9 mouse cellular contexts compared by ENCODE assay signal in the genomic region with DNA sequence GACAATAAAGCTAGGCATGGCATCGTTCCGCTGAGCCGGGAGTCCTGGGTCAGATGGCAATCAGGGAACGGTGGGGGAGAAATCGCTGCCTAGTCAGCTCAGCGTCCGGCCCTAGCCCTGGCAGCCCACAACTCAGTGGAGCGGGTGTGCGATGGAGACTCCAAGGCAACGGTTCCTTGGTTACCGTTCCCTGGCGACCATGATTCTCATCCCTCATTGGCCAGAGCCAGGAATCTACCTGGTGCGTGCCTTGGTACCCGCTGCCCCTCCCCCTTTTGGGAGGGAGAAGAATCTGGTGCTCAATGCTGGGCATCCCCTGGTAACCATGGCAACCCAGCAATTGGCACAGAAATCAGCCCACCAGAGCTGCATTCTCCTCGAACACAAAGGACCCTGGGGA. TPM values are rescaled to one million over a fixed set of nuclear protein-coding genes. Genes with fewer than 3 reads are reported as not detected.
DNase-seq lines count a peak whose midpoint lies in the region; ATAC-seq and TF ChIP-seq lines count a peak whose summit lies in the region.
"Had no signal": no experiment of that assay in that cellular context is flagged by ENCODE, and none has a peak within 500 bp of the region (broad histone marks: within the 10 kb centered on the region; RNA-seq: fewer than 3 reads in every experiment).

No protein-coding gene starts in this region.

- H3K27ac ChIP-seq in testis, adult 2 months (ENCODE audit: control insufficient read depth, insufficient read depth, low read depth, low read length): no peak overlapping the region
- peak overlapping the region; percentile 85 for H3K27ac ChIP-seq in olfactory bulb, adult 2 months (ENCODE audit: insufficient read depth, low read depth, low read length)
- H3K27ac ChIP-seq: macrophage had no signal

- H3K27me3 ChIP-seq in testis, adult 2 months (ENCODE audit: control insufficient read depth, insufficient read depth, low read length): no peaks in the 10 kb centered on the region; the same call in none of the 2 replicates

- peaks cover 43% of the 10 kb centered on the region for H3K4me1 ChIP-seq in testis, adult 2 months (ENCODE audit: control insufficient read depth, insufficient read depth, low read length)
- H3K4me1 ChIP-seq in olfactory bulb, adult 2 months (ENCODE audit: control insufficient read depth, insufficient read depth, low read length): peaks cover 43% of the 10 kb centered on the region

- no peaks in the 10 kb centered on the region for H3K36me3 ChIP-seq in testis, adult 2 months (ENCODE audit: control insufficient read depth, insufficient read depth, low read length)

- no peak for TF ChIP-seq CTCF in testis, adult 2 months (IDR thresholded peaks at IDR 0.05; ENCODE audit: control insufficient read depth, insufficient read depth, insufficient replicate concordance, low read depth, low read length)
- no peak for TF ChIP-seq CTCF in olfactory bulb, adult 2 months (IDR thresholded peaks at IDR 0.05; ENCODE audit: insufficient read depth, low read depth, low read length)

- WGBS in olfactory bulb, adult 2 months: 4% methylated on average over 15 of the region's 15 CpGs

- peak; percentile 66; the same call in 1 of the 2 replicates for TF ChIP-seq POLR2A in testis, adult 2 months (IDR thresholded peaks at IDR 0.05; ENCODE audit: control insufficient read depth, low read depth, low read length)
- TF ChIP-seq POLR2A in olfactory bulb, adult 2 months (IDR thresholded peaks at IDR 0.05; ENCODE audit: insufficient read depth, low read depth, low read length): 0 out of 2 replicates have a peak, but pooled peaks have one; percentile 13

- peak overlapping the region; percentile 79 for H3K4me3 ChIP-seq in testis, adult 2 months (ENCODE audit: control insufficient read depth, low read depth, low read length)
- peak overlapping the region; percentile 86 for H3K4me3 ChIP-seq in olfactory bulb, adult 2 months (ENCODE audit: insufficient read depth, low read depth, low read length)

- no peak for ATAC-seq in megakaryocyte progenitor cell, adult 5-6 weeks (replicated peaks; ENCODE audit: poor library complexity)

- no peak for DNase-seq in testis, postnatal 14 days (ENCODE audit: low spot score)
- DNase-seq in frontal cortex, postnatal 25 days (ENCODE audit: low spot score in 2 of 2): peak; percentile 75 to 86
- peak; percentile 69 to 97 for DNase-seq in left cerebral cortex, adult 8-10 months (ENCODE audit: low spot score in 2 of 2)
- no peak for DNase-seq in T-cell, adult 2 months (ENCODE audit: low spot score)
- DNase-seq in spleen, postnatal 10 days (ENCODE audit: low spot score in 2 of 2): no peak

RNA-seq across cellular contexts. Expression of gene Dbn1, which starts 4.3 kb away (rescaled TPM):
- polyA plus RNA-seq in testis, adult 2 months (2012; rRNA removed): 89.3 and 101 TPM in 2 replicates
- total RNA-seq in left cerebral cortex, adult 8-10 months (2022): 100 to 1,000 TPM; 216 to 253 (median 234) TPM
- polyA plus RNA-seq in olfactory bulb, adult 2 months (2012; ENCODE audit: insufficient read depth, insufficient read length, low replicate concordance, missing spikeins): not detected in 2 replicates
- total RNA-seq in megakaryocyte progenitor cell, adult 5-6 weeks (2015): 0.72 and 0.76 TPM in 2 replicates
- total RNA-seq in megakaryocyte progenitor cell, adult 5-6 weeks (2017): 2.3 and 2.7 TPM in 2 replicates
- polyA plus RNA-seq: macrophage had no signal

RNA-seq across cellular contexts. Expression of gene Prr7, which starts 19.5 kb away (rescaled TPM):
- polyA plus RNA-seq in testis, adult 2 months (2012; rRNA removed): 20.3 and 24.9 TPM in 2 replicates
- total RNA-seq in left cerebral cortex, adult 8-10 months (2022): 10 to 100 TPM; 50.8 to 62.7 (median 59.7) TPM
- not detected in 2 replicates for polyA plus RNA-seq in olfactory bulb, adult 2 months (2012; ENCODE audit: insufficient read depth, insufficient read length, low replicate concordance, missing spikeins)
- 0.72 and 1.7 TPM in 2 replicates for total RNA-seq in megakaryocyte progenitor cell, adult 5-6 weeks (2015)
- total RNA-seq in megakaryocyte progenitor cell, adult 5-6 weeks (2017): 1.5 TPM in 2 replicates
- polyA plus RNA-seq: macrophage had no signal

RNA-seq across cellular contexts. Expression of gene Pdlim7, which starts 29.9 kb away (rescaled TPM):
- polyA plus RNA-seq in testis, adult 2 months (2012; rRNA removed): 7.6 and 14.5 TPM in 2 replicates
- total RNA-seq in left cerebral cortex, adult 8-10 months (2022): 10 to 100 TPM; 78.3 to 93.8 (median 85.9) TPM
- not detected in 2 replicates for polyA plus RNA-seq in olfactory bulb, adult 2 months (2012; ENCODE audit: insufficient read depth, insufficient read length, low replicate concordance, missing spikeins)
- total RNA-seq in megakaryocyte progenitor cell, adult 5-6 weeks (2015): 12.7 and 13.0 TPM in 2 replicates
- total RNA-seq in megakaryocyte progenitor cell, adult 5-6 weeks (2017): 5.3 and 5.9 TPM in 2 replicates

RNA-seq across cellular contexts. Expression of gene Grk6, which starts 38.7 kb away (rescaled TPM):
- 7.8 and 8.4 TPM in 2 replicates for polyA plus RNA-seq in testis, adult 2 months (2012; rRNA removed)
- 10 to 100 TPM; 60.0 to 65.3 (median 61.9) TPM for total RNA-seq in left cerebral cortex, adult 8-10 months (2022)
- 128 TPM in 1 of 2 replicates, not detected in the other for polyA plus RNA-seq in olfactory bulb, adult 2 months (2012; ENCODE audit: insufficient read depth, insufficient read length, low replicate concordance, missing spikeins)
- 51.7 and 52.6 TPM in 2 replicates for total RNA-seq in megakaryocyte progenitor cell, adult 5-6 weeks (2015)
- 81.7 and 88.6 TPM in 2 replicates for total RNA-seq in megakaryocyte progenitor cell, adult 5-6 weeks (2017)

RNA-seq across cellular contexts. Expression of gene Dok3, which starts 45.5 kb away (rescaled TPM):
- 2.3 TPM in 2 replicates for polyA plus RNA-seq in testis, adult 2 months (2012; rRNA removed)
- 1 to 10 TPM; 3.7 to 6.3 (median 5.2) TPM for total RNA-seq in left cerebral cortex, adult 8-10 months (2022)
- not detected in 2 replicates for polyA plus RNA-seq in olfactory bulb, adult 2 months (2012; ENCODE audit: insufficient read depth, insufficient read length, low replicate concordance, missing spikeins)
- total RNA-seq in megakaryocyte progenitor cell, adult 5-6 weeks (2015): 18.1 and 34.6 TPM in 2 replicates
- total RNA-seq in megakaryocyte progenitor cell, adult 5-6 weeks (2017): 22.9 and 31.2 TPM in 2 replicates

Comparison
In these comparisons a context has a peak if more than half of its experiments do, and no peak if none do; other contexts are left out.
1. DNase-seq: peak in frontal cortex, postnatal 25 days (2 of 2) and left cerebral cortex, adult 8-10 months (2 of 2); none in testis, postnatal 14 days (single experiment), T-cell, adult 2 months (single experiment) and spleen, postnatal 10 days (0 of 2).
2. RNA of gene Dbn1, which starts 4.3 kb away (total RNA-seq): 216 to 253 TPM in left cerebral cortex, adult 8-10 months; 0.72 to 2.7 TPM in megakaryocyte progenitor cell, adult 5-6 weeks; every median in the first group is over 10 times any median in the second.
3. RNA of gene Prr7, which starts 19.5 kb away (total RNA-seq): 50.8 to 62.7 TPM in left cerebral cortex, adult 8-10 months; 0.72 to 1.7 TPM in megakaryocyte progenitor cell, adult 5-6 weeks; every median in the first group is over 10 times any median in the second.
4. RNA of gene Pdlim7, which starts 29.9 kb away (total RNA-seq): 78.3 to 93.8 TPM in left cerebral cortex, adult 8-10 months; 5.3 to 13.0 TPM in megakaryocyte progenitor cell, adult 5-6 weeks; every median in the first group is over 4 times any median in the second.